ENCODE assay signal across 8 mouse cellular contexts in genomic region chr3:88914384-88914810, GRCm38 (mm10). TPM values are rescaled to one million over a fixed set of nuclear protein-coding genes. Genes with fewer than 3 reads are reported as not detected.
A peak's percentile ranks its signal among the peaks of the same experiment; 100 is the strongest.
DNase-seq lines count a peak whose midpoint lies in the region; ATAC-seq and TF ChIP-seq lines count a peak whose summit lies in the region.

No protein-coding gene starts in this region.

- peaks cover 27% of the 10 kb centered on the region for H3K36me3 ChIP-seq in kidney, postnatal 0 days (ENCODE audit: insufficient read depth, low read length)
- peaks cover 33% of the 10 kb centered on the region for H3K36me3 ChIP-seq in embryonic facial prominence, embryonic 12.5 days
- peaks cover 23% of the 10 kb centered on the region; the same call in 1 of the 2 replicates for H3K36me3 ChIP-seq in intestine, embryonic 15.5 days

- peak overlapping the region; percentile 72 for H3K4me3 ChIP-seq in kidney, postnatal 0 days (replicated peaks; ENCODE audit: low read depth, low read length)
- peak overlapping the region; percentile 79 for H3K4me3 ChIP-seq in embryonic facial prominence, embryonic 12.5 days
- H3K4me3 ChIP-seq in intestine, embryonic 15.5 days (replicated peaks) = peak overlapping the region; percentile 79

- peak overlapping the region; percentile 92 for H3K27ac ChIP-seq in kidney, postnatal 0 days
- H3K27ac ChIP-seq in embryonic facial prominence, embryonic 12.5 days = peak overlapping the region; percentile 81
- peak overlapping the region; percentile 87 for H3K27ac ChIP-seq in intestine, embryonic 15.5 days

- H3K9me3 ChIP-seq in kidney, postnatal 0 days (replicated peaks; ENCODE audit: low read length) = no peaks in the 10 kb centered on the region
- no peaks in the 10 kb centered on the region for H3K9me3 ChIP-seq in embryonic facial prominence, embryonic 12.5 days
- no peaks in the 10 kb centered on the region for H3K9me3 ChIP-seq in intestine, embryonic 15.5 days

- no peak for TF ChIP-seq CTCF in kidney, postnatal 0 days (IDR thresholded peaks at IDR 0.05; ENCODE audit: low read depth)

- no peak for DNase-seq in kidney, postnatal 0 days (ENCODE audit: low spot score)
- DNase-seq in kidney, postnatal 4 days = no peak
- peak; percentile 28 for DNase-seq in neural tube, embryonic 10.5 days (ENCODE audit: extremely low spot score, low spot score)
- DNase-seq in spleen, postnatal 36 days (ENCODE audit: low spot score in 2 of 2) = no peak
- DNase-seq in cerebellum, adult 11-12 months = no peak
- DNase-seq in adrenal gland, postnatal 4 days (ENCODE audit: low spot score in 2 of 2) = no peak

- peak overlapping the region; percentile 90 for H3K4me2 ChIP-seq in kidney, postnatal 0 days (ENCODE audit: low read length)
- H3K4me2 ChIP-seq in embryonic facial prominence, embryonic 12.5 days (replicated peaks) = peak overlapping the region; percentile 76
- H3K4me2 ChIP-seq in intestine, embryonic 15.5 days (replicated peaks) = peak overlapping the region; percentile 85

- H3K4me1 ChIP-seq in kidney, postnatal 0 days (replicated peaks; ENCODE audit: insufficient read depth, low read length) = no peaks in the 10 kb centered on the region; the same call in 1 of the 2 replicates
- H3K4me1 ChIP-seq in embryonic facial prominence, embryonic 12.5 days = peaks cover 9% of the 10 kb centered on the region
- H3K4me1 ChIP-seq in intestine, embryonic 15.5 days (replicated peaks) = peaks cover 10% of the 10 kb centered on the region; the same call in 1 of the 2 replicates

- peak overlapping the region; percentile 75 for H3K9ac ChIP-seq in kidney, postnatal 0 days (ENCODE audit: low read depth, low read length)
- peak overlapping the region; percentile 82 for H3K9ac ChIP-seq in embryonic facial prominence, embryonic 12.5 days
- H3K9ac ChIP-seq in intestine, embryonic 15.5 days = peak overlapping the region; percentile 71

- 22% methylated on average over 8 of the region's 8 CpGs for WGBS in kidney, postnatal 0 days
- 30% methylated on average over 8 of the region's 8 CpGs for WGBS in embryonic facial prominence, embryonic 12.5 days
- 24% methylated on average over 8 of the region's 8 CpGs for WGBS in intestine, embryonic 15.5 days

- no peak for ATAC-seq in kidney, postnatal 0 days (replicated peaks; ENCODE audit: low FRiP score, low read depth)
- ATAC-seq in embryonic facial prominence, embryonic 12.5 days (ENCODE audit: insufficient number of reproducible peaks, insufficient read depth, low FRiP score, low TSS enrichment) = no peak
- ATAC-seq in intestine, embryonic 15.5 days = peak; percentile 20; the same call in 1 of the 2 replicates

- H3K27me3 ChIP-seq in kidney, postnatal 0 days (ENCODE audit: insufficient read depth, low read length) = no peaks in the 10 kb centered on the region
- H3K27me3 ChIP-seq in embryonic facial prominence, embryonic 12.5 days = no peaks in the 10 kb centered on the region
- no peaks in the 10 kb centered on the region for H3K27me3 ChIP-seq in intestine, embryonic 15.5 days (replicated peaks)

RNA-seq across cellular contexts. Expression of gene Msto1, which starts 0.6 kb away (rescaled TPM):
- 53.1 and 58.0 TPM in 2 replicates for polyA plus RNA-seq in kidney, postnatal 0 days (2015; fragmentation: Nextera tagmentation; extraction: Ambion mirVana)
- 48.4 TPM in 2 replicates for polyA plus RNA-seq in embryonic facial prominence, embryonic 12.5 days (2016; fragmentation: Nextera tagmentation; extraction: Ambion mirVana)
- 42.9 and 47.5 TPM in 2 replicates for polyA plus RNA-seq in intestine, embryonic 15.5 days (2015; fragmentation: Nextera tagmentation; extraction: Ambion mirVana)
- total RNA-seq in adrenal gland, postnatal 4 days (2021) = 10 to 100 TPM; 37.1 to 39.5 TPM

RNA-seq across cellular contexts. Expression of gene Ash1l, which starts 36.0 kb away (rescaled TPM):
- 13.0 and 14.2 TPM in 2 replicates for polyA plus RNA-seq in kidney, postnatal 0 days (2015; fragmentation: Nextera tagmentation; extraction: Ambion mirVana)
- 25.5 TPM in 2 replicates for polyA plus RNA-seq in embryonic facial prominence, embryonic 12.5 days (2016; fragmentation: Nextera tagmentation; extraction: Ambion mirVana)
- 16.4 and 17.0 TPM in 2 replicates for polyA plus RNA-seq in intestine, embryonic 15.5 days (2015; fragmentation: Nextera tagmentation; extraction: Ambion mirVana)
- total RNA-seq in adrenal gland, postnatal 4 days (2021) = 10 to 100 TPM; 47.3 to 51.6 TPM

RNA-seq across cellular contexts. Expression of gene Dap3, which starts 36.6 kb away (rescaled TPM):
- 150 and 151 TPM in 2 replicates for polyA plus RNA-seq in kidney, postnatal 0 days (2015; fragmentation: Nextera tagmentation; extraction: Ambion mirVana)
- polyA plus RNA-seq in embryonic facial prominence, embryonic 12.5 days (2016; fragmentation: Nextera tagmentation; extraction: Ambion mirVana) = 153 and 156 TPM in 2 replicates
- polyA plus RNA-seq in intestine, embryonic 15.5 days (2015; fragmentation: Nextera tagmentation; extraction: Ambion mirVana) = 163 and 171 TPM in 2 replicates
- 100 to 1,000 TPM; 115 to 118 TPM for total RNA-seq in adrenal gland, postnatal 4 days (2021)
